Mouse (Mus musculus): ENCODE measurements around the gene Scel. TPM values are rescaled to one million over a fixed set of nuclear protein-coding genes. Genes with fewer than 3 reads are reported as not detected.

Gene Scel
- polyA plus RNA-seq, 1 experiment = 0.07 TPM

DNA sequence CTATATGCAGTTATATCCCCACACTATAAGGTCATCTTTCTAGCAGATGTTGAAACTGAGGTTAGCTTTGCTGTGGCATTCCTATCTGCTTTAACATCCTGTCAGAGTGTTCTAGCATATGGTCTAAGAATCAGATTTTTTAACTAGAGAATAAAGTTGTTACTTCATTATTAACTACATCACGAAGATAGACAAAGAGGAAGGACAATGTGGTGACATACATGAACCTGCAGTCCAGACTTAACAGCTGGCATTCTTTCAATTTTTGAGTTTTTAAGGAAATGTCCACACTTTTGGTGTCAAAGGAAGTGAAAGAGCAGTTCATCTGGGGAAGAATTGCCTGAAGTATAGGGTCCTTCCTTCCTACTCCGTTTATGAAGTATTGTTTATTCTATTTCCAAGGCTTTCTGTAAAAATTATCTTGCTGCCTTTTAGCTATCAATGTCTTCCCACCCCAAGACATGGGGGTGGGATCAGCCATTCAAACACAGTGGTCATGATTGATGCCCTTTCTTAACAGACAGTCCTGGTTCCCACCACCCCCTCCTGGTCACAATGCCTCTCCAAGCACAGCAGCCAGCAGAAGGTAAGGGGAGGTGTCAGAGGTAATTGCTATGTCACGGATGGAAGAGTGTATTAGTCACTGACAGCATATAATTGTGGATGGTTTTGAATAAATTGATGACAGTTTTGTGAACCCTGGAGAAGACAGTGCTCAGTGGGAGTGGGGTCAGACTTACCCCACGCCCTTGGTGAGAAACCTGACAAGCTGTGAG lies 30.4 kb downstream of the Scel start:
- Histone ChIP-seq H3K4me3 (ENCODE audit: control insufficient read depth, insufficient read depth, low read length) (no peak overlapping the region), H3K27me3 (ENCODE audit: control insufficient read depth, insufficient read depth, low read length) (no peaks in the 10 kb centered on the region), H3K4me1 (replicated peaks; ENCODE audit: control insufficient read depth, insufficient read depth, low read length) (no peaks in the 10 kb centered on the region), H3K36me3 (ENCODE audit: control insufficient read depth, insufficient read depth, low read length) (no peaks in the 10 kb centered on the region), H3K27ac (ENCODE audit: control insufficient read depth, insufficient read depth, low read length) (no peak overlapping the region)
- TF ChIP-seq POLR2A (IDR thresholded peaks at IDR 0.05; ENCODE audit: control insufficient read depth, extremely low read depth, insufficient read depth, low read length, poor library complexity) (no peak), CTCF (IDR thresholded peaks at IDR 0.05; ENCODE audit: borderline replicate concordance, control insufficient read depth, extremely low read depth, insufficient read depth, low read length, poor library complexity) (no peak)
- 62% methylated on average over 4 of the region's 4 CpGs for WGBS
- no peak for DNase-seq

DNA sequence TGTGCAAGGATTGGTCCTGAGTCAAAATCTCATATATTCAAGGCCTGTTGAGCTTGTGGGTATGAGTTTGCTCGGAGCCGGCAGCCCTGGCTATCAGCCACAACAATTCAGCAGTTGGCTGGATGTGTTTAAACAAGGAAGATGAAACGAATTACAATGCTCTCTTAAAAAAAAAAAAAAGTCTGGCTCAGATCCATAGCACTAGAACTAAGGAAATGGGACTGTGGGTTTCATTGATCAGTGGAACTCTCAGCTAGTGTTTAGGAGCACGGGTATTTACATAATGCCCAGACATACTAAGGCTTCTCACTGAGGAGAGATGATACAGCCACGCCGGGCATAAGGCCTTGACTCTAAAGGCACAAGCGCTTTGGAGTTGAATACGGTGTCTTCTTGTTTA lies 32.6 kb downstream of the Scel start:
- WGBS = 78% methylated on average over 8 of the region's 8 CpGs
- Histone ChIP-seq H3K36me3 (ENCODE audit: control insufficient read depth, insufficient read depth, low read length) (no peaks in the 10 kb centered on the region), H3K4me1 (replicated peaks; ENCODE audit: control insufficient read depth, insufficient read depth, low read length) (no peaks in the 10 kb centered on the region), H3K27me3 (ENCODE audit: control insufficient read depth, insufficient read depth, low read length) (no peaks in the 10 kb centered on the region), H3K27ac (ENCODE audit: control insufficient read depth, insufficient read depth, low read length) (no peak overlapping the region), H3K4me3 (ENCODE audit: control insufficient read depth, insufficient read depth, low read length) (no peak overlapping the region)
- no peak for DNase-seq
- TF ChIP-seq CTCF (IDR thresholded peaks at IDR 0.05; ENCODE audit: borderline replicate concordance, control insufficient read depth, extremely low read depth, insufficient read depth, low read length, poor library complexity) (no peak), POLR2A (IDR thresholded peaks at IDR 0.05; ENCODE audit: control insufficient read depth, extremely low read depth, insufficient read depth, low read length, poor library complexity) (no peak)

GRCm38 (mm10) chr14:103546246-103546645 lies 33.1 kb downstream of the Scel start:
- WGBS = 92% methylated on average over 12 of the region's 12 CpGs
- no peak overlapping the region for H3K4me3 ChIP-seq (ENCODE audit: control insufficient read depth, insufficient read depth, low read length)
- H3K4me1 ChIP-seq (replicated peaks; ENCODE audit: control insufficient read depth, insufficient read depth, low read length) = no peaks in the 10 kb centered on the region
- H3K27me3 ChIP-seq (ENCODE audit: control insufficient read depth, insufficient read depth, low read length) = no peaks in the 10 kb centered on the region
- no peaks in the 10 kb centered on the region for H3K36me3 ChIP-seq (ENCODE audit: control insufficient read depth, insufficient read depth, low read length)
- no peak overlapping the region for H3K27ac ChIP-seq (ENCODE audit: control insufficient read depth, insufficient read depth, low read length)
- TF ChIP-seq POLR2A (IDR thresholded peaks at IDR 0.05; ENCODE audit: control insufficient read depth, extremely low read depth, insufficient read depth, low read length, poor library complexity) (no peak), CTCF (IDR thresholded peaks at IDR 0.05; ENCODE audit: borderline replicate concordance, control insufficient read depth, extremely low read depth, insufficient read depth, low read length, poor library complexity) (no peak)
- no peak for DNase-seq

- Histone ChIP-seq H3K27me3 (ENCODE audit: control insufficient read depth, insufficient read depth, low read length) (no peaks in the 10 kb centered on the region), H3K27ac (ENCODE audit: control insufficient read depth, insufficient read depth, low read length) (no peak overlapping the region), H3K4me3 (ENCODE audit: control insufficient read depth, insufficient read depth, low read length) (no peak overlapping the region), H3K36me3 (ENCODE audit: control insufficient read depth, insufficient read depth, low read length) (no peaks in the 10 kb centered on the region), H3K4me1 (replicated peaks; ENCODE audit: control insufficient read depth, insufficient read depth, low read length) (no peaks in the 10 kb centered on the region)
- DNase-seq = no peak
- 89% methylated on average over 6 of the region's 6 CpGs for WGBS
- TF ChIP-seq CTCF (IDR thresholded peaks at IDR 0.05; ENCODE audit: borderline replicate concordance, control insufficient read depth, extremely low read depth, insufficient read depth, low read length, poor library complexity) (no peak), POLR2A (IDR thresholded peaks at IDR 0.05; ENCODE audit: control insufficient read depth, extremely low read depth, insufficient read depth, low read length, poor library complexity) (no peak)
Observed at GRCm38 (mm10) chr14:103548220-103548619, 35.1 kb downstream of the Scel start.

GRCm38 (mm10) chr14:103550480-103550879 lies 37.3 kb downstream of the Scel start:
- Histone ChIP-seq H3K36me3 (ENCODE audit: control insufficient read depth, insufficient read depth, low read length) (no peaks in the 10 kb centered on the region), H3K27me3 (ENCODE audit: control insufficient read depth, insufficient read depth, low read length) (no peaks in the 10 kb centered on the region), H3K4me3 (ENCODE audit: control insufficient read depth, insufficient read depth, low read length) (no peak overlapping the region), H3K27ac (ENCODE audit: control insufficient read depth, insufficient read depth, low read length) (no peak overlapping the region), H3K4me1 (replicated peaks; ENCODE audit: control insufficient read depth, insufficient read depth, low read length) (no peaks in the 10 kb centered on the region)
- peak; percentile 74 for DNase-seq
- TF ChIP-seq POLR2A (IDR thresholded peaks at IDR 0.05; ENCODE audit: control insufficient read depth, extremely low read depth, insufficient read depth, low read length, poor library complexity) = no peak
- TF ChIP-seq CTCF (IDR thresholded peaks at IDR 0.05; ENCODE audit: borderline replicate concordance, control insufficient read depth, extremely low read depth, insufficient read depth, low read length, poor library complexity) = no peak
- whole genome bisulfite sequencing = 14% methylated on average over 8 of the region's 8 CpGs

DNA sequence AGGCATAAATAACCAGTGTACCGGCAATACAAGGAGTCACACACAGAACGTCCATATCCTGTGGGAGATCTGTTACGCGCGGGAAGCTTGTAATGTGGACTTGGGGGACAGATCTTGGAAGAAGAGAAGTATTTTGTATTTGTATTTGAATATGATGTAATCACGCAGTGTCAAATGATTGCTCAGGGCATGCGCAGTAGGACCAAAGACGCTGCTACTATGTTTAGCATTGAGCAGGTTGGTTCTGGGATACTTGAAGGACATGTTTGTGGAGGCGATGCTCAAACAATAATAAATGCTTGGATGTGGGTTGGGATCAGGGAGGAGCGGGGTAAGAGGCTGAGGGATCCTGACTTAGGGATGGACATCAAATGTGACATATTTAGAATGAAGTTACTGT lies 37.8 kb downstream of the Scel start:
- TF ChIP-seq CTCF (IDR thresholded peaks at IDR 0.05; ENCODE audit: borderline replicate concordance, control insufficient read depth, extremely low read depth, insufficient read depth, low read length, poor library complexity) = no peak
- no peak for TF ChIP-seq POLR2A (IDR thresholded peaks at IDR 0.05; ENCODE audit: control insufficient read depth, extremely low read depth, insufficient read depth, low read length, poor library complexity)
- WGBS = 77% methylated on average over 10 of the region's 10 CpGs
- H3K27me3 ChIP-seq (ENCODE audit: control insufficient read depth, insufficient read depth, low read length) = no peaks in the 10 kb centered on the region

More for the DNA sequence above, 37.8 kb downstream of the Scel start:
- Histone ChIP-seq H3K4me1 (replicated peaks; ENCODE audit: control insufficient read depth, insufficient read depth, low read length) (no peaks in the 10 kb centered on the region), H3K36me3 (ENCODE audit: control insufficient read depth, insufficient read depth, low read length) (no peaks in the 10 kb centered on the region), H3K4me3 (ENCODE audit: control insufficient read depth, insufficient read depth, low read length) (no peak overlapping the region), H3K27ac (ENCODE audit: control insufficient read depth, insufficient read depth, low read length) (no peak overlapping the region)
- DNase-seq = no peak

Measured in thymus, adult 2 months (tissue).